Comparison of ENCODE assay signal across 17 mouse cellular contexts in genomic region chr14:61575941-61576340, GRCm38 (mm10). TPM values are rescaled to one million over a fixed set of nuclear protein-coding genes. Genes with fewer than 3 reads are reported as not detected.
DNase-seq lines count a peak whose midpoint lies in the region; TF ChIP-seq lines count a peak whose summit lies in the region.
"Had no signal": no experiment of that assay in that cellular context is flagged by ENCODE, and none has a peak within 500 bp of the region (broad histone marks: within the 10 kb centered on the region; RNA-seq: fewer than 3 reads in every experiment).

No protein-coding gene starts in this region.

- no peak for TF ChIP-seq CTCF in gastrocnemius, adult 2 months (IDR thresholded peaks at IDR 0.05)

- peak overlapping the region; percentile 35 for H3K4me3 ChIP-seq in gastrocnemius, adult 2 months
- H3K4me3 ChIP-seq: embryonic facial prominence, embryonic 12.5 days; forebrain, embryonic 15.5 days; heart, embryonic 12.5 days; hindbrain, embryonic 15.5 days had no signal

- DNase-seq in gastrocnemius, adult 2 months = peak; percentile 70
- no peak for DNase-seq in gastrocnemius, postnatal 36 days
- peak; percentile 36 for DNase-seq in ovary, adult 18-20 months (ENCODE audit: low spot score)
- no peak for DNase-seq in ovary, postnatal 10 days (ENCODE audit: low spot score)
- peak; percentile 16 for DNase-seq in gastrocnemius, postnatal 10 days
- DNase-seq in gastrocnemius, postnatal 25 days = peak; percentile 50
- DNase-seq in right cerebral cortex, postnatal 36 days (ENCODE audit: low spot score in 2 of 2) = no peak
- DNase-seq in thymus, postnatal 10 days (ENCODE audit: low spot score in 2 of 2) = no peak
- DNase-seq: adrenal gland, postnatal 10 days; cerebellum, adult 11 months; cerebellum, adult 8-10 months; cerebellum, postnatal 14 days; heart, postnatal 36 days had no signal

- intact Hi-C loops in gastrocnemius, adult 2 months (cut with DNase I) = loop anchor here (2.0 to 10.0 kb wide), 3 partner anchors 73 to 759 kb away; no protein-coding TSS in a partner anchor
- intact Hi-C loops in gastrocnemius, postnatal 36 days (cut with DNase I) = loop anchor here (2.0 kb wide), 1 partner anchor 107 kb away; no protein-coding TSS in a partner anchor

- H3K27ac ChIP-seq in gastrocnemius, adult 2 months = peak overlapping the region; percentile 92
- H3K27ac ChIP-seq: embryonic facial prominence, embryonic 12.5 days; forebrain, embryonic 15.5 days; hindbrain, embryonic 15.5 days had no signal

RNA-seq across cellular contexts. Expression of gene Spryd7, which starts 19.3 kb away (rescaled TPM):
- 10 to 100 TPM; 43.7 to 55.9 TPM for total RNA-seq in gastrocnemius, adult 2 months (2021)
- 10 to 100 TPM; 39.5 to 43.5 TPM for total RNA-seq in gastrocnemius, postnatal 36 days (2021)
- 10 to 100 TPM; 38.3 to 41.9 TPM for total RNA-seq in gastrocnemius, postnatal 10 days (2021)
- 10 to 100 TPM; 37.5 to 42.2 TPM for total RNA-seq in gastrocnemius, postnatal 25 days (2021)

RNA-seq across cellular contexts. Expression of gene Trim13, which starts 22.1 kb away (rescaled TPM):
- total RNA-seq in gastrocnemius, adult 2 months (2021) = 1 to 10 TPM; 6.6 to 8.5 TPM
- 1 to 10 TPM; 5.3 to 7.4 TPM for total RNA-seq in gastrocnemius, postnatal 36 days (2021)
- 10 to 100 TPM; 18.8 to 21.7 TPM for total RNA-seq in gastrocnemius, postnatal 10 days (2021)
- 1 to 10 TPM; 6.1 TPM for total RNA-seq in gastrocnemius, postnatal 25 days (2021)

RNA-seq across cellular contexts. Expression of gene Kcnrg, which starts 31.3 kb away (rescaled TPM):
- total RNA-seq in gastrocnemius, adult 2 months (2021) = not detected
- total RNA-seq in gastrocnemius, postnatal 36 days (2021) = under 1 TPM in 1 of 2 experiments, not detected in 1; 0.12 TPM
- total RNA-seq in gastrocnemius, postnatal 10 days (2021) = under 1 TPM; 0.40 to 0.43 TPM
- total RNA-seq in gastrocnemius, postnatal 25 days (2021) = under 1 TPM; 0.16 to 0.26 TPM
- total RNA-seq: heart, postnatal 36 days had no signal

Comparison
In these comparisons a context has a peak if more than half of its experiments do, and no peak if none do; other contexts are left out.
1. DNase-seq: peak in gastrocnemius, adult 2 months (single experiment), ovary, adult 18-20 months (single experiment), gastrocnemius, postnatal 10 days (single experiment) and gastrocnemius, postnatal 25 days (single experiment); none in gastrocnemius, postnatal 36 days (0 of 2), ovary, postnatal 10 days (single experiment), right cerebral cortex, postnatal 36 days (0 of 2) and thymus, postnatal 10 days (0 of 2).